Mouse (Mus musculus) kidney, adult 8-10 months (tissue): ENCODE measurements around the gene Smgc.
"Not testable (repeated sequence)": the region's sequence is repeated elsewhere in the genome, so short reads cannot be mapped to it uniquely, and the experiment has no call there.

Experiments used
- DNase-seq, 2 experiments: peaks; one replicate each; pipeline ENCODE4 v3.0.0; 2022

Gene Smgc

DNA sequence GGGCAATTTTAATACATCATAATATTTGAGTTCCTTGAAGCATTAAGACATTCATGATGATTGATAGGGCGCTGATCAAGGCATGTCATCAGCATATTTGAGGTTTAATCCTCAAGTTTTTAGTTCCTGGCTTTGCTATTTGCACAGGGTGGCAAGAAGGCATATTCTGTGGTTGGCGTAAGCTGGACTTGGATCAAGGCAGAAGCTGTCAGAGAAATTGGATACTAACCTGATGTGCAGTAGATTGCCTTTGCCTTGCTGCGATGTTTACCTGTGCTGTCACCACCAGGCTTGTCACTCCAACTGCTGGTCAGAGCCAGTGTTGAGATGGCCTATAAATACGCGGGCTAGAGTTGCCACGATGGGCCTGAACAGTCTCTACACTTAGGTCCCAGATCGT, at the start of gene Smgc:
Gene Smgc, plus strand, starts transcription at position 301 of the 400 bp plus-strand sequence.
- no peak for DNase-seq

DNA sequence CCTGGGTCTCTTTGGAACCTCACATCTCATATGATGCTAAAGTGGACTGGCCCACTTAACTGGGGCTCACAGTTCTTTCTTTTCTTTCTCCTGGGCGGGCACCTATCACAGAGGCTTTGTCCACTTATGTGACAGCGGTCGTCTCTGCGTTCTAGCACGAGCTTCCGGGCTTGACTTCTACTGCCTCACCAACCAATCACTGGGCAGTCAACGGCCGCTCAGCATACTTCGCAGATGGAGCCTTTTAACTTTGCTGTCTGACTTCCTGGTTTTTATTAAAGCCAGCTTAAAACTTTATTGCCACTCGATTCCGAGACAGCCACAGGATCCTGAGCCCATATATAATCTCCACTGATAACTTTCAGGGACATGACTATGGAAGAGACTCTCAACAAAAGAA, 49.7 kb upstream of the Smgc start:
- no peak for DNase-seq

DNA sequence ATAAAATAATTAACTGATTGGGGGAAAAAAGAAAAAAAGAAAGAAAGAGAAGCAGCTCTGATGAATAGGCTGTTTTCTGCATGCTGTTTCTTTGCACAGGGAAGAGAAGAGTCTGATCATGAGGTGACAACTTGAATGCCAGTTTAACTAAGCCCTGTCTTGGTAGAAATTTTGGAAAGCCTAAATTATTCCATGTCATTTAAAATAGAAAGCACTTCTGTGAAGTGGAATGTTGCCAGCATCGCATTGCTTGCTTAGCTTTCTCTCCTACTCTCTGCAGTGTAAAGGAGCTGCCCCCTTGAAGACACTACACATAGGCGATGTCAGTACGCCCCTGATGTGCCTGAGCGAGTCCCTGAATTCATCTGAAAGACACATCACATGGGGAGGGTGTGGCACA, 31.6 kb upstream of the Smgc start:
- DNase-seq, result no peak

DNA sequence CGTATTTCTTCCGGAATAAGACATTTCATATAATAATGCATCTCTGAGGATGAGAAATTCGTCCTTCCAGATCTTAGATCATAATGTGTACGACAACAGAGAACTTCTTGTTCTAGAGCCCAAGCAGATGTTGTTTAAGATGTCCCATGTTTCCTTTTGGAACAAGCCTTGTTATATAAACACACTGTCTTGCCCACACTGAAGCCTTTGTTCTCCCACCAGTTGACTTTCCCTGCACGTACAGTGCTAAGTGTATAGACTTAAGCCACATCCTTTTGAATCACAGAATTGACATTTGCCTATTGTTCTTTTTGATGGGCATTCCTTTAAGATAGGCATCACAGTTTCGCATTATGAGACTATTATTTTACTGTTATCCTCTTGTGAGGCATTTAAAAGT, 2.7 kb upstream of the Smgc start:
- no peak for DNase-seq

DNA sequence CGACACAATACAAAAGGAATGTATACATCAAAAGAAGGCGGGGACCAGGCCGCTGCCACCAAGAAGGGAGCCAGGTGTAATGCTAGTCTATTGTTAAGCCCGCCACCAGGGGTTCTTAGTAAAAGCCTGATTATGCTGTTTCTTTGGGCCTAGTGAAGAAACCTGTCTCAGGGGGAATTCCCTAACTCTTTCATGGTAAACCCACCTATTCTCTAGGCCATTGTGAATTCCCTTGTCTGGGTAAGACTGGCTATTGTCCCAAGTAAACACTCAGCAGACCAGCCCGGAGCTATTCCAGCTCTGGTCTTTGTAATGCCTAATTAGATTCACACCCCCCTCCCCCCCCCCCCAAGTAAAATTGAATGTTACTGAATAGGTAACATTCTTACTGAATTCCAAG, 26.1 kb downstream of the Smgc start:
- not testable (repeated sequence) for DNase-seq

DNA sequence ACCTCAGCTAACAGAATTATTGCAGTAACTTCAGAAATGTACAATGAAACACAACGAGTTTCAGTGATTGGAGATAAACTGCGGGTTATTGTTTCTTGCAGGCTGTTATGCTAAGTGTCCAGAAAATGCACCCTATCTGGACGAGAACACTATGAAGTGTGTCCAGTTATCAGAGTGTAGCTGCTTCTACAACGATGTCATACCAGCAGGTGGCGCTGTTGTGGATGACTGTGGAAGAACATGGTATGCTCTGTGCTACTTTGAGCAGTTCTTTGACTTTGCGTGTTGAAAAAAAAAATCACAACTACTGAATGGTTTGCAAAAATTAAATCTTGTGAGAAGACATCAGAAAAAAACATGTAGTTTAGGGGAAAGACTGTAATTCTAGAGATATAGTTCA, 62.2 kb downstream of the Smgc start:
- DNase-seq, result peak in 1 of 2 experiments; percentile 6

DNA sequence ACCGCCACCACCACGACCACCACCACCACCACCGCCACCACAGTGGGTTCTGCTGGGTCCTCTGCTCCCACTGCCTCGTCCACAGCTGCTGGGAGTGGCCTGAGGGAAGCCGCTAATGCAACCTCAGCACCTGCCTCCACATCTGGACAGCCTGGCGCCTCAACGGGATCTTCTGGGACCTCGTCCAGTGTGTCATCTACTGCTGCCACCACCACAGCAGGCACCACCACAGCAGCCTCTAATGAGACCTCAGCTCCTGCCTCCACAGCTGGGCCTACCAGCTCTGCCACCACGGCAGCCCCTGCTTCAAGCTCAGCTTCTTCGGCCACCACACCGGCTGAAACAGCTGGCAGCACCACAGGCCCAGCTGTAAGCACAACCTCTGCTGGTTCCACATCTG, 69.0 kb downstream of the Smgc start:
- DNase-seq, result peak; percentile 22 to 31
